Mouse (Mus musculus): ENCODE results near the gene Cntn5.
"Not testable (repeated sequence)": the region's sequence is repeated elsewhere in the genome, so short reads cannot be mapped to it uniquely, and the experiment has no call there.

Gene Cntn5

GRCm38 (mm10) chr9:10650632-10651031, 253.9 kb downstream of the Cntn5 start:
- no peak for DNase-seq

DNA sequence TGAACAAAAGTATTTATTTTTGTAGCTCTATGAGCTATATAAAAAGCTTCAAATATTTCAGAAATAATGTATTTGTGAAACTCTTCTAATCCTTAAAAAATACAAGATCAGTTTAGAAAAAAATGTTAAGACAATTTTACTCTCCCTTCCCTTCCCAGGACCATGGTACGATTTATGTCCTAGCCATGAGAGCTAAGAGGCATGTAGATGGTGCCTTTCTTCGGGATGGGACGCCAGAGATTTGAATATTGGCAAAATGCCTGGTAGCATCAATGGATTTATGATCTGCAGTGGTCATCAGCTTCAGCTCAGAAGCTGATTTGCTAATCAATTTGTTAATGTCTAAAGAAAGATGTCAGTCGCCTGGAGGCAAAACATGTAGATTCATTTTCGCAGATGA, 258.6 kb downstream of the Cntn5 start:
- no peak for DNase-seq

DNA sequence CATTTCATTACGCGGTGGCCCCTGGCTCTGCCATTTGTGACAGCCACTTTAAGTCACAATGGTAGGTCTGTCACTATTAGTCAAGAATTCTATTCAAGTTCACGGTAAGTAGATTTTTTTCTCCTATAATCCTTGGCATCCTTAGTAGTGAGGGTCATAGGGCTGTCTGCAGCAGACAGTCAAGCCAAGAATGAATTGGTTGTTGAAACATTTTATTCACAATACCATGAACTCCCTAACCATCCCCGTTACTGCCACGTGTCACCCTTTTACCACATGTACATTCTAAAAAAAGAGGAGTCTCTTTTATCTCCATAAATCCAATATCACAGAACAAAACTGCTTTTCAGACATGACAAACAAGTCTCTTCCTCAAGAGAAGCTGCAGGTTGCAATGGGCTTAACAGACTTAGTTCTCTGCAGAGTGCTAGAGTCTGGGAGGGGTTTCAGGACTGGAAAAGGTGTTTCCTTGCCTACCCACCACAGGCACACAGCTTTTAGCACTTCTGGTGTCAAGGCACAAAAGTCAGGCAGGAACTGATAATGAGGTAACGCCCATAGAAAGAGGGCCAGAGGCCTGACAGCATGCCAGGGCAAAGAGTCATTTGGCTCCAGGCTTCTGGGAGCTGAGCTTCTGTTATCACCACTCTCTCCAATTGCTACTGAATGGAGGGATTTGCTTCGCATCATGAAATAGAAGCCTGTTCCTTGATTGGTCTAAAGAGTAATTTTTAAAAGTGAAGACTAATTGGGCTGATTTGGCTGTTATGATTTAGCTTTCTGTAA, 259.3 kb downstream of the Cntn5 start:
- no peak for DNase-seq

DNA sequence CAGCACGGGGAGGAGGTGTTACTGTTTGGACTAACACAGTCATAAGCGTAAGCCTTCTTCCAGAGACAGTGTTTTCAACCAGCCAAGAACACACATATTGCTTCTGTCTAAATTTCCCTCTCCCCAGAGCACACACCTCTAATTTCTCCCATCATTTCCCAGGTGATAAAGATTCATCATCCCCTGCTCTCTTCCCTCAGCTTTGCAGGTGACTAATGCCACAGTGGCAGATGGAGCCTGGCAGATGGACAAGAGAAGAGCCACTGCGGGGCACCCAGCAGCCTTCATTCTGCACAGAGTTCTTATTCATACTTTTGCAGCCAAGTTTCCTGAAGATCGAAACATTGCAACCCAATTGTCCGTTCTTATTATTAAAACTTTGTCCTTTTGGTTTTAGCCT, 286.5 kb downstream of the Cntn5 start:
- no peak for DNase-seq

DNA sequence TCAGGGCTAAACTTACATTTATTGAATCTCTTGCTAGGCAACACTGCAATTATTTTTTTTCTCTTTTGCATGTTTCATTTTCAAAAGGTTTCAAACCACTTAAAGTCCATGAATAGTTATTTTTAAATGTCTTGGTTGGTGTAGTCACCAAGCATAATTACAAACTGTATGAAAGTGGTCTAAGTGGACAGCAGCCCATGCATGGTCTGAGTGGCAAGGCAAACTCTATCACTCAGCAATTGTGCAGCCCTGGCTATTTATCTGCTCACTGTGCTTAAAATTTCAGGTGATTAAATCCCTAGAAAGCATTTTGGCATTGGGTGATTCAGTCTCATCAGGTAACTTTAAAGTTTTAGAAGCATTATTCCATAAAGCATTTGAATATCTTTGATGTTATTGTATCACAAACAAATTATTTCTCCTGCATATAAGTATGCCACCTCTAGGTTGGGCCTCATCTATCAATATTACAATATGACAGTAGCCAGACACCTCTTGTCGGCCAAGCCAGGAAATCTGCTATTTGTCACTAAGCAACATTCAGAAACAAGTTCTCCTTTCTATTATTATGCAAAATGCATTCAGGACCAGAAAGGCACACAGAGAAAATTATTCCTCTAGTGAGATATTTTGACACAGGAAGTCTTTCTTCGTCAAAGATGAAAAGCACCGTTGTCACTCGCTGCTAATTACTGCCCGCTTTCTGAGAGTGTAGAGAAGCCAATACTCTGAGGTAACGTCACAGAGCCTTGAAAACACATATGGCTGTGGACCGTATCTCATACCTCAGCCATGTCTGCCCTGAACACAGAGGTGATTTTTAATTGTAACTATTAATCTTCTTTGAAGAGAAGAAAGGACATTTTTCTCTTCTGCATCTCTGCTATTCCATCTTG, 329.0 kb downstream of the Cntn5 start:
- DNase-seq: no peak

GRCm38 (mm10) chr9:10569830-10570229, 334.7 kb downstream of the Cntn5 start:
- no peak for DNase-seq

GRCm38 (mm10) chr9:10540877-10541276, 363.7 kb downstream of the Cntn5 start:
- DNase-seq: not testable (repeated sequence)

DNA sequence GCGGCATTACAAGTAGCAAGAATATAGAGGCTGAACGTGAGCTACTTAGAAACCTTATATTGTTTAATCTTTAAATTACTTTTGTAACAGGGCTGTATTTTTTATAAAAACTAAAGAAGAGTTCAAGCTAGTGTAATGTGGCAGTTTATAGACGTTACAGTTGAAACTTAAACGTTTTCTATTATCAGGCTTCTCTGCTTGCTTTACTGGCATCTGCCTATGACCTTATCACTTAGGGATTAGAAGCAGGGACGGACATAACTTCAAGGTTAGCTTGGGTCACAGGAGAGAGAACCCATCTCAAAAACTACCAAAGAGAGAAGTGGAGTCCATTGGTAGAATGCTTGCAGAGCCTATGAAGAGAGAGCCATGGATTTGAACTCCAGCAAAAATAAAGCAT, 372.3 kb downstream of the Cntn5 start:
- DNase-seq: no peak

- no peak for DNase-seq
Observed at GRCm38 (mm10) chr9:10531087-10531486, 373.5 kb downstream of the Cntn5 start.

DNA sequence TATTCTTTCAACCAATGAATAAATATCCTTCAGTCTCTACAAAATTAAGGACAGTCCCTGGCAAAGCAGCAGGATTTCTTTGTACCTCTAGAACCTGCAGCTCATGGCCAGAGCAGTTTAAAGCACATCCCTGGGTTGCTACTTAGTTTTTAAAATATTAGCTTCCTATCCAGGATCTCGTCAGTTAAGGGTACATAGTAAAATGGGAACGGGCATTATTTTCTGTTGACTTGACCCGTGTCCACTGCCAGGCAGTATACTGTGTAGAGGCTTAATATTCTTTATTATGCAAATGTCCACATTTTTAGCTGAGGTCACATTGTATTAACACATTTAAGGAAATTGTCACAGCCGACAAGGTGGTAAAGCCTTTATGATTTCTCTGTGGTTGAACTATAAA, 375.0 kb downstream of the Cntn5 start:
- DNase-seq: no peak

GRCm38 (mm10) chr9:10529113-10529512, 375.5 kb downstream of the Cntn5 start:
- no peak for DNase-seq

DNA sequence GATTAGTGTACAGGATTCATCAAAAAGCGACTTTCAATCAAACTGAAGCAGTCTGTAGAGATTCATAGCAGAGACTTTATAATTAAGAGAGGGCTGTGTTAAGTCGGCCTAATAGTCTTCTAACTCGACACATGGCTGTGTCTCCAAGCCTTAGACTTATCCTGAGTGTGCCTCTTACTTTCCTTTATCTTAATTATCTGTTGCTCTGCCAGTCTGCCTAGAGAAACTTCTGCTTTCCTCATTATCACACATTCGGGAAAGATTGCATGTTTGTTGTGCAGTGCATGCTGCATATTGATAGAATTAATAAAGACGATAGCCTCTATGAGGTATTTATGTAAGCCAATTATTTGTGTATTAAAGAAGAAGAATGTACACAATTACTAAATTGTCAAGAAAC, 375.9 kb downstream of the Cntn5 start:
- no peak for DNase-seq

- DNase-seq: no peak
Observed at GRCm38 (mm10) chr9:10525915-10526667, 378.5 kb downstream of the Cntn5 start.

DNA sequence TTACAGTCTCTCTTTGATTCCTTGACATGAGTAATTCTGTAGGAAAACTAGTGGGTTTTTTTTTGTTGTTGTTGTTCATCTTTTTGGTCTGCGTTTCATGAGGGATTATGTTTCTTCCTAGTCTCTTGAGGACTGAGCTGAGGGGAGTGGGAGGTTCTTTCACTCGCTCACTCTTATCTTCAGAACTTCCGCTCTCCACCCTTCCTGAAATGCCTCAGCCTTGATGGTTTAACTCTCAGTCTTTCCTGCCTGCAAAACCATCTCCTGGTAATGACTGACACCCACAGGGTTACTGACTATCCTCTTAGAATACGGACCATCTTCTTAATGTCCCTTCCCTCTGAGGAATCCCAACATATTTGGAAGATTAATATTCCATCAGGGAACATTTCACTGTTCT, 382.0 kb downstream of the Cntn5 start:
- no peak for DNase-seq

DNA sequence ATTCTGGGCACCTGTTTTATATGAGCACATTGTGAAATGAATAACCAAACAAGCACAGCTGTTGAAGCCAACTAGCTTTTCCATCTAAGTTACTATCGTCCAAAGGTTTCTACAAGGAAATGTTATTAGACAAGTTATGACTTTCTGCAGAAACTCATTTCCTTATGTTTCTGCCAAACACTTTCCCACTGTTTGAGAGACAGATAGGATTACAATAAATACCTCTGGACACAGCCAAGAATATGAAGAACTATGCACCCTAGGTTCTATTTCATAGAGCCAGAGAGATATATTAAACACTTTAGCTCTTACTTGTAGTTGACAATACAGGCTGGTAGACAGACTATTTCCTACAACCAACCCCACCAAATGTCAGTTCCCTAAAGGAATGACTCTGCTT, 383.5 kb downstream of the Cntn5 start:
- DNase-seq: no peak

DNA sequence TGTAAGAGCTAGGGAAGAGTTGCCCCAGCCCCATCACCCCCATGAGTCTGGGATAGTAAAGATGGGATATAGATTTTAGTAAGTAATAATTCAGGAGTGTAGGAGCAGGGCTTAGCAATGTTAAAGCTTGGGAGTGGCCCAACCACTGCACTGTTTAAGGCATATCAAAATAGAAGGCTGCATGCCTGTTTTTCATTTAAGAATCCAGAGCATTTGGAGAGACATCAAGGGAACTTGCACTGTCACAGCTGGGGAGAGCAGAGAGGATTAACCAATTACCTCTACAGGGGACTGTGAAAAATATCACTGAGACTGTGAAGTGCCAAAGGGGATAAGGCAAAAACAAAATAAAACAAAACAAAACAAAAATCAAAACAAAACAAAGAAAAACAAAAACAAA, 412.3 kb downstream of the Cntn5 start:
- no peak for DNase-seq

- DNase-seq: no peak
Observed at GRCm38 (mm10) chr9:10471484-10472125, 433.0 kb downstream of the Cntn5 start.

DNA sequence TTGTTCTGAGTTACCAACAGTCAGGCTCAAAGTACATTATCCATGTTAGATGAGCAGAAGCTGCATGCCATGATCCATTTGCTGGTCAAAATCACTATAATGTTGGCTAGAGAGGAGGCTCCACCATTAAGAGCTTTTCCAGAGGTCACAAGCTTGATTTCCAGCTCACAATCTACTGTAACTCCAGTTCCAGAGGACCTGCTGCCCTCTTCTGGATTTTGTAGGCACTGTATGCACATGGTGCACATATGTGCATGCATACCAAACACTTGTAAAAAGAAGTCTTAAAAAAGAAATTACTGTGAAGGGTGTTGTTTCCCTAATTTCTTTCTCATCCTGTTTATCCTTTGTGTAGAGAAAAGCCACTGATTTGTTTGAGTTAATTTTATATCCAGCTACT, 439.8 kb downstream of the Cntn5 start:
- DNase-seq: no peak

GRCm38 (mm10) chr9:10457900-10458299, 446.7 kb downstream of the Cntn5 start:
- DNase-seq: no peak

- DNase-seq: no peak
Observed at GRCm38 (mm10) chr9:10448987-10449563, 455.5 kb downstream of the Cntn5 start.

DNA sequence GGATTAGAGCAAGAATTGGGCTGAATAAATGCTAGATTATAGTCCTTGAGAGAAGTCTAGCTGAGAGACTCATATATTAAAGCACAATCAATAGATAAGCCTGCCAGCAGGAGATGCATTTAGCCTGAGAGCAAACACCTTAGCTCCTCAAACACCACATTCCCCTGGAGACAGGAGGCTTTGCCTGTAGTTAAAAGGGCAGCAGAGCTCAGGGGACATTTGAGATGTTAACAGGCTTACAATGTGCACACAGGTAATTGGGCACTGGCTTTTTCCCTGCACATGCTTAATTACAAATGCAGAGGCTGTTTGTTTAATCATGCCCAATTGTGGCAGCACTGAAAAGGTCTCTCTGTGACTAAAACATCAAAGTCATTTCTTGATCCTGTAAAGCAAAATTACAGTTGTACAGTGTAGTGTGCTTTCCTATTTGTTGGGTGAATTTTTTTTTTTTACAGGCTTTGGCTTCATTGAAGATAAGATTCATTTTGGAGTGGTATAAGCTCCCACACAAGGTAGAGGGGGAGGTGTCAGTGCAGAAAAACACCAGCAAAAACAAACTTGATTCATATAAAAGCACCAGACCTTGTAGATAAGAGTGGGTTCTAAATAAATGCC, 457.2 kb downstream of the Cntn5 start:
- no peak for DNase-seq

- no peak for DNase-seq
Observed at GRCm38 (mm10) chr9:10412075-10412474, 492.5 kb downstream of the Cntn5 start.

Data from right cerebral cortex, adult 18-20 months (tissue).